Mouse (Mus musculus): ENCODE measurements around the gene Olfr1337. TPM values are rescaled to one million over a fixed set of nuclear protein-coding genes. Genes with fewer than 3 reads are reported as not detected.
"Not testable (repeated sequence)": the region's sequence is repeated elsewhere in the genome, so short reads cannot be mapped to it uniquely, and the experiment has no call there.

Olfr1337 gene
- polyA plus RNA-seq (2014; fragmentation: Nextera tagmentation; extraction: Ambion mirVana), result not detected in 2 replicates

GRCm38 (mm10) chr4:118782486-118782885, at the start of gene Olfr1337:
TSS of gene Olfr1337 (minus strand) at chr4:118782586.
- no peak within 1 kb of the TSS for H3K4me3 ChIP-seq (ENCODE audit: low read depth, low read length)
- DNase-seq (ENCODE audit: low spot score, missing footprints) (no peak), ATAC-seq (ENCODE audit: low FRiP score) (no peak)
- 86% methylated on average over 2 of the region's 2 CpGs for WGBS
- H3K36me3 ChIP-seq (ENCODE audit: control insufficient read depth, insufficient read depth, low read length), result no peaks in the 10 kb centered on the region
- H3K4me1 ChIP-seq (ENCODE audit: control insufficient read depth, insufficient read depth, low read length), result no peaks in the 10 kb centered on the region
- H3K9me3 ChIP-seq (ENCODE audit: control insufficient read depth, low read length), result no peaks in the 10 kb centered on the region
- H3K27me3 ChIP-seq (ENCODE audit: control insufficient read depth, insufficient read depth, low read length), result no peaks in the 10 kb centered on the region
- H3K27ac ChIP-seq (ENCODE audit: low read depth, low read length), result no peak within 1 kb of the TSS
- no peak within 1 kb of the TSS for H3K4me2 ChIP-seq
- no peak within 1 kb of the TSS for H3K9ac ChIP-seq (ENCODE audit: low read length)

- WGBS, result 100% methylated on average over 1 of the region's 1 CpGs
- Histone ChIP-seq H3K4me2 (no peak overlapping the region), H3K27ac (ENCODE audit: low read depth, low read length) (no peak overlapping the region), H3K9me3 (ENCODE audit: control insufficient read depth, low read length) (no peaks in the 10 kb centered on the region), H3K4me1 (ENCODE audit: control insufficient read depth, insufficient read depth, low read length) (no peaks in the 10 kb centered on the region), H3K27me3 (ENCODE audit: control insufficient read depth, insufficient read depth, low read length) (no peaks in the 10 kb centered on the region), H3K4me3 (ENCODE audit: low read depth, low read length) (no peak overlapping the region), H3K36me3 (ENCODE audit: control insufficient read depth, insufficient read depth, low read length) (no peaks in the 10 kb centered on the region), H3K9ac (ENCODE audit: low read length) (no peak overlapping the region)
- ATAC-seq (ENCODE audit: low FRiP score) (no peak), DNase-seq (ENCODE audit: low spot score, missing footprints) (no peak)
Observed at GRCm38 (mm10) chr4:118818921-118819320, 36.5 kb upstream of the Olfr1337 start.

GRCm38 (mm10) chr4:118809844-118810243, 27.5 kb upstream of the Olfr1337 start, which contains the start of gene Olfr1335:
TSS of gene Olfr1335 (minus strand) at chr4:118809944.
- no peak within 1 kb of the TSS for H3K4me3 ChIP-seq (ENCODE audit: low read depth, low read length)

GRCm38 (mm10) chr4:118792796-118793195, 10.4 kb upstream of the Olfr1337 start:
- not testable (repeated sequence) for H3K27me3 ChIP-seq (ENCODE audit: control insufficient read depth, insufficient read depth, low read length); H3K9ac ChIP-seq (ENCODE audit: low read length); H3K4me2 ChIP-seq; DNase-seq (ENCODE audit: low spot score, missing footprints); H3K4me1 ChIP-seq (ENCODE audit: control insufficient read depth, insufficient read depth, low read length); H3K4me3 ChIP-seq (ENCODE audit: low read depth, low read length); ATAC-seq (ENCODE audit: low FRiP score); H3K27ac ChIP-seq (ENCODE audit: low read depth, low read length); H3K9me3 ChIP-seq (ENCODE audit: control insufficient read depth, low read length); H3K36me3 ChIP-seq (ENCODE audit: control insufficient read depth, insufficient read depth, low read length)

More at GRCm38 (mm10) chr4:118809844-118810243, 27.5 kb upstream of the Olfr1337 start, which contains the start of gene Olfr1335:
- DNase-seq (ENCODE audit: low spot score, missing footprints), result no peak
- no peak within 1 kb of the TSS for H3K4me2 ChIP-seq
- no peak for ATAC-seq (ENCODE audit: low FRiP score)
- WGBS, result 95% methylated on average over 4 of the region's 4 CpGs
- no peaks in the 10 kb centered on the region for H3K9me3 ChIP-seq (ENCODE audit: control insufficient read depth, low read length)
- no peak within 1 kb of the TSS for H3K27ac ChIP-seq (ENCODE audit: low read depth, low read length)
- no peaks in the 10 kb centered on the region for H3K4me1 ChIP-seq (ENCODE audit: control insufficient read depth, insufficient read depth, low read length)
- H3K9ac ChIP-seq (ENCODE audit: low read length), result no peak within 1 kb of the TSS
- no peaks in the 10 kb centered on the region for H3K27me3 ChIP-seq (ENCODE audit: control insufficient read depth, insufficient read depth, low read length)
- H3K36me3 ChIP-seq (ENCODE audit: control insufficient read depth, insufficient read depth, low read length), result no peaks in the 10 kb centered on the region

GRCm38 (mm10) chr4:118758637-118759036, 23.7 kb downstream of the Olfr1337 start, which contains the start of gene Olfr1338:
TSS of gene Olfr1338 (minus strand) at chr4:118758737.
- H3K4me3 ChIP-seq (ENCODE audit: low read depth, low read length), result no peak within 1 kb of the TSS
- ATAC-seq (ENCODE audit: low FRiP score) (no peak), DNase-seq (ENCODE audit: low spot score, missing footprints) (no peak)
- H3K4me2 ChIP-seq, result no peak within 1 kb of the TSS
- no peaks in the 10 kb centered on the region for H3K36me3 ChIP-seq (ENCODE audit: control insufficient read depth, insufficient read depth, low read length)
- H3K27me3 ChIP-seq (ENCODE audit: control insufficient read depth, insufficient read depth, low read length), result no peaks in the 10 kb centered on the region
- H3K9ac ChIP-seq (ENCODE audit: low read length), result no peak within 1 kb of the TSS
- 92% methylated on average over 1 of the region's 1 CpGs for WGBS
- no peaks in the 10 kb centered on the region for H3K9me3 ChIP-seq (ENCODE audit: control insufficient read depth, low read length)
- no peaks in the 10 kb centered on the region for H3K4me1 ChIP-seq (ENCODE audit: control insufficient read depth, insufficient read depth, low read length)
- no peak within 1 kb of the TSS for H3K27ac ChIP-seq (ENCODE audit: low read depth, low read length)

- peak overlapping the region; percentile 1; the same call in 1 of the 2 replicates for H3K4me2 ChIP-seq
- H3K36me3 ChIP-seq (ENCODE audit: control insufficient read depth, insufficient read depth, low read length), result no peaks in the 10 kb centered on the region
- H3K4me3 ChIP-seq (ENCODE audit: low read depth, low read length), result no peak overlapping the region
- no peak overlapping the region for H3K9ac ChIP-seq (ENCODE audit: low read length)
- H3K27me3 ChIP-seq (ENCODE audit: control insufficient read depth, insufficient read depth, low read length), result peaks cover 9% of the 10 kb centered on the region
- no peaks in the 10 kb centered on the region for H3K9me3 ChIP-seq (ENCODE audit: control insufficient read depth, low read length)
- no peak overlapping the region for H3K27ac ChIP-seq (ENCODE audit: low read depth, low read length)
- DNase-seq (ENCODE audit: low spot score, missing footprints) (peak; percentile 91), ATAC-seq (ENCODE audit: low FRiP score) (no peak)
- whole genome bisulfite sequencing, result 1% methylated on average over 16 of the region's 16 CpGs
- no peaks in the 10 kb centered on the region; the same call in 1 of the 2 replicates for H3K4me1 ChIP-seq (ENCODE audit: control insufficient read depth, insufficient read depth, low read length)
Observed at GRCm38 (mm10) chr4:118741881-118742280, 40.5 kb downstream of the Olfr1337 start.

DNA sequence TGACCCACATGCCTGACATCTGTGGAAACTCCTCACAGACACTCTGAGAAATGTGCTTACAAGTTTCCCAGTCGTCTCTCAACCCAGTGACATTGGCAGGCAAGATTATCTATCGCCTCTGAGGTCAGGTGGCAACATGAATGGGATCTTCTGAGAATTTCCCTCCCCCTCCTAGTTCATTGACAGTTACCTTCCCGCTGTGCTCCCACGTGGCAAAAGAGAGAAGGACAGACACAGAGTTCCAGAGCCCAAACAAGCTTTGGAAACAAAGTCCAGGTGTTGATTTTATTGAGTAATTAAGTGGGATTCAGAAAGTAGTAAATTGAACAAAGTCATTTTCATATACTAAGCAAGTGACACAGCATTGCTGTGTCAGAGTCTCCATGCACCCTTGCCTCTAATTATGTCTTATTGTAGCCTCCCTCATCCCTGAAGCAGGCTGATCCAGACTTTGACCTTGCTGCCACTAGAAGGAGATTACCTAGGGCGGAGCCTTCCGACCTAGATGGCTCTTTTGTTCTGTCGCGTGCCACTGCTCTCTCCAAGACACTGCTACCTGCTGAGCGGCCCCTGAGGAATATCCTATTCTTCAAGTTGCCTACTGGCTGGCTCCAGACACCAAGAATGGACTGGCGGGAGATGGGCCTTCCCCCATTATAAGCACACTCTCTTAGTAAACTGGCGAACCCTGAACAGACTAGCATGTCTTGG, 41.2 kb downstream of the Olfr1337 start:
- Histone ChIP-seq H3K9me3 (ENCODE audit: control insufficient read depth, low read length) (no peaks in the 10 kb centered on the region), H3K4me1 (ENCODE audit: control insufficient read depth, insufficient read depth, low read length) (no peaks in the 10 kb centered on the region; the same call in 1 of the 2 replicates), H3K27me3 (ENCODE audit: control insufficient read depth, insufficient read depth, low read length) (peaks cover 9% of the 10 kb centered on the region), H3K4me3 (ENCODE audit: low read depth, low read length) (no peak overlapping the region), H3K36me3 (ENCODE audit: control insufficient read depth, insufficient read depth, low read length) (no peaks in the 10 kb centered on the region), H3K4me2 (peak overlapping the region; percentile 1; the same call in 1 of the 2 replicates), H3K27ac (ENCODE audit: low read depth, low read length) (no peak overlapping the region), H3K9ac (ENCODE audit: low read length) (no peak overlapping the region)
- WGBS, result 2% methylated on average over 11 of the region's 11 CpGs
- ATAC-seq (ENCODE audit: low FRiP score), result no peak
- DNase-seq (ENCODE audit: low spot score, missing footprints), result peak; percentile 84

GRCm38 (mm10) chr4:118739574-118739973, 42.8 kb downstream of the Olfr1337 start:
- Histone ChIP-seq H3K27ac (ENCODE audit: low read depth, low read length) (no peak overlapping the region), H3K4me3 (ENCODE audit: low read depth, low read length) (no peak overlapping the region), H3K9ac (ENCODE audit: low read length) (no peak overlapping the region), H3K36me3 (ENCODE audit: control insufficient read depth, insufficient read depth, low read length) (no peaks in the 10 kb centered on the region), H3K4me1 (ENCODE audit: control insufficient read depth, insufficient read depth, low read length) (no peaks in the 10 kb centered on the region; the same call in 1 of the 2 replicates), H3K4me2 (no peak overlapping the region), H3K9me3 (ENCODE audit: control insufficient read depth, low read length) (no peaks in the 10 kb centered on the region), H3K27me3 (ENCODE audit: control insufficient read depth, insufficient read depth, low read length) (peaks cover 9% of the 10 kb centered on the region)
- 56% methylated on average over 3 of the region's 3 CpGs for WGBS
- ATAC-seq (ENCODE audit: low FRiP score) (no peak), DNase-seq (ENCODE audit: low spot score, missing footprints) (no peak)

DNA sequence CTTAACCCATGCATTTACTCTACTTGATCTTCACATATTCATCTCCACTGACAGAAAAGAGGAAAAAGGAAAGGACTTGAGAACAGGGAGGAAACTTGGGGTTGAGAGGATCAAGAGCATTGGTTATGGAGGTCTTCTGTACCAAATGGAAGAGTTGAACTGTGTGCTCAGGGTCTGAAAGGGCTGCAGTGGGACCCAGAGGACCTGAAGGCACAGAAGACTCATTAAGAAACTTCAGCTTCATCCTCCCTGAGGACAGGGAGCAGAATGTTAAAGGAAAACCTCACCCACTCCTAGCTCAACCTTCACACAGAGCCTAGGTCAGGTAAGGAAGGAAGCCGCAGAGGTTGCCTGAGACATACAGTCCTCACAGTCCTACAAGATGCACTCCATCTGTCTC, 50.5 kb downstream of the Olfr1337 start, which contains the start of gene Olfr1339:
Olfr1339 (plus strand) TSS at position 301 of the 400 bp plus-strand sequence.
- no peak within 1 kb of the TSS for H3K4me3 ChIP-seq (ENCODE audit: low read depth, low read length)
- H3K9me3 ChIP-seq (ENCODE audit: control insufficient read depth, low read length), result no peaks in the 10 kb centered on the region
- 93% methylated on average over 1 of the region's 1 CpGs for WGBS
- ATAC-seq (ENCODE audit: low FRiP score) (no peak), DNase-seq (ENCODE audit: low spot score, missing footprints) (no peak)
- H3K27ac ChIP-seq (ENCODE audit: low read depth, low read length), result no peak within 1 kb of the TSS
- H3K9ac ChIP-seq (ENCODE audit: low read length), result no peak within 1 kb of the TSS
- H3K4me1 ChIP-seq (ENCODE audit: control insufficient read depth, insufficient read depth, low read length), result no peaks in the 10 kb centered on the region
- H3K36me3 ChIP-seq (ENCODE audit: control insufficient read depth, insufficient read depth, low read length), result no peaks in the 10 kb centered on the region
- H3K4me2 ChIP-seq, result no peak within 1 kb of the TSS
- H3K27me3 ChIP-seq (ENCODE audit: control insufficient read depth, insufficient read depth, low read length), result no peaks in the 10 kb centered on the region
